In genomic region chr6:130386750-130387149, GRCm38 (mm10) we compare ENCODE assay signal across 31 mouse cellular contexts. TPM values are rescaled to one million over a fixed set of nuclear protein-coding genes. Genes with fewer than 3 reads are reported as not detected.
"Had no signal": no experiment of that assay in that cellular context is flagged by ENCODE, and none has a peak within 500 bp of the region (broad histone marks: within the 10 kb centered on the region; RNA-seq: fewer than 3 reads in every experiment).

Klra1 (minus strand) TSS chr6:130386874.

- H3K27ac ChIP-seq: intestine, embryonic 15.5 days; kidney, embryonic 15.5 days; limb, embryonic 10.5 days; limb, embryonic 13.5 days; liver, embryonic 12.5 days; liver, embryonic 15.5 days; macrophage; stomach, postnatal 0 days had no signal

- H3K4me3 ChIP-seq: intestine, embryonic 15.5 days; kidney, embryonic 15.5 days; limb, embryonic 10.5 days; limb, embryonic 13.5 days; liver, embryonic 12.5 days; liver, embryonic 15.5 days had no signal

- DNase-seq: kidney, adult 11 months; kidney, adult 8-10 months; kidney, postnatal 10 days; kidney, postnatal 36 days; layer of hippocampus, postnatal 36 days; liver; lung, adult 2 months; lung, postnatal 14 days; midbrain, embryonic 14.5 days; right cerebral cortex, postnatal 14 days; right cerebral cortex, postnatal 4 days; thymus, postnatal 36 days had no signal

- H3K27me3 ChIP-seq: intestine, embryonic 15.5 days; kidney, embryonic 15.5 days; limb, embryonic 13.5 days; liver, embryonic 12.5 days; liver, embryonic 15.5 days had no signal

- ATAC-seq: intestine, embryonic 15.5 days; liver, embryonic 12.5 days had no signal

- H3K9me3 ChIP-seq: intestine, embryonic 15.5 days; kidney, embryonic 15.5 days; limb, embryonic 10.5 days; liver, embryonic 12.5 days; liver, embryonic 15.5 days had no signal

- H3K4me2 ChIP-seq: intestine, embryonic 15.5 days; kidney, embryonic 15.5 days; limb, embryonic 13.5 days; liver, embryonic 12.5 days; liver, embryonic 15.5 days; midbrain, embryonic 11.5 days had no signal

- H3K4me1 ChIP-seq: intestine, embryonic 15.5 days; kidney, embryonic 15.5 days; limb, embryonic 10.5 days; limb, embryonic 13.5 days; liver, embryonic 12.5 days; liver, embryonic 15.5 days had no signal

- H3K9ac ChIP-seq: intestine, embryonic 15.5 days; kidney, embryonic 15.5 days; limb, embryonic 13.5 days; liver, embryonic 12.5 days; liver, embryonic 15.5 days had no signal

- H3K36me3 ChIP-seq: intestine, embryonic 15.5 days; kidney, embryonic 15.5 days; limb, embryonic 10.5 days; limb, embryonic 13.5 days; liver, embryonic 12.5 days; liver, embryonic 15.5 days had no signal

RNA-seq across cellular contexts. Expression of gene Klra1, which starts in this region (rescaled TPM):
- total RNA-seq: layer of hippocampus, adult 8-10 months; layer of hippocampus, postnatal 10 days; layer of hippocampus, postnatal 36 days; left cerebral cortex, adult 8-10 months; left cerebral cortex, postnatal 14 days; midbrain, postnatal 0 days had no signal
- polyA plus RNA-seq: intestine, embryonic 15.5 days; kidney, embryonic 15.5 days; limb, embryonic 10.5 days; limb, embryonic 13.5 days; liver, embryonic 12.5 days; liver, embryonic 15.5 days; lung, embryonic 16.5 days; midbrain, embryonic 11.5 days; midbrain, embryonic 14.5 days; midbrain, postnatal 0 days; neural tube, embryonic 11.5 days; neural tube, embryonic 14.5 days; stomach, embryonic 14.5 days; stomach, postnatal 0 days; thymus, postnatal 0 days had no signal
